Mouse (Mus musculus) T-helper 17 cell (primary cell): ENCODE results near the gene Frem1.

ENCODE experiments used
- in situ Hi-C, 2 experiments: fragments of 300-600 bp; cut with MboI, MseI; formaldehyde crosslinking; loops; 1 replicate in 1 of 2; 2 replicates in 1 of 2; pipeline ENCODE4 v1.15.1; 2025; ENCODE audit warnings: high pct_unique_total_duplicates in 2 of 2

The Frem1 gene

GRCm38 (mm10) chr4:83031591-83031990 is 20.5 kb downstream of the Frem1 start:
- in situ Hi-C loops = no loop called here

GRCm38 (mm10) chr4:83030097-83030496 is 22.0 kb downstream of the Frem1 start:
- in situ Hi-C loops = no loop called here

GRCm38 (mm10) chr4:83020759-83021555 is 31.2 kb downstream of the Frem1 start:
- in situ Hi-C loops = no loop called here

- in situ Hi-C loops = no loop called here
Measured at GRCm38 (mm10) chr4:83018111-83019105, 33.7 kb downstream of the Frem1 start.

GRCm38 (mm10) chr4:83014538-83014937 is 37.6 kb downstream of the Frem1 start:
- in situ Hi-C loops = no loop called here

- in situ Hi-C loops = no loop called here
Measured at GRCm38 (mm10) chr4:83004086-83004485, 48.1 kb downstream of the Frem1 start.

- in situ Hi-C loops = no loop called here
Measured at GRCm38 (mm10) chr4:82992042-82992441, 60.1 kb downstream of the Frem1 start.

GRCm38 (mm10) chr4:82990973-82991695 is 61.0 kb downstream of the Frem1 start:
- in situ Hi-C loops = no loop called here

GRCm38 (mm10) chr4:82972381-82972780 is 79.8 kb downstream of the Frem1 start:
- in situ Hi-C loops = no loop called here

GRCm38 (mm10) chr4:82970901-82971648 is 81.1 kb downstream of the Frem1 start:
- in situ Hi-C loops = no loop called here

GRCm38 (mm10) chr4:82961024-82961423 is 91.1 kb downstream of the Frem1 start:
- in situ Hi-C loops = no loop called here

- in situ Hi-C loops = no loop called here
Measured at GRCm38 (mm10) chr4:82957827-82958538, 94.2 kb downstream of the Frem1 start.

- in situ Hi-C loops = no loop called here
Measured at GRCm38 (mm10) chr4:82953992-82954391, 98.1 kb downstream of the Frem1 start.

GRCm38 (mm10) chr4:82949511-82949910 is 102.6 kb downstream of the Frem1 start:
- in situ Hi-C loops = loop anchor here in 1 of 2 experiments (5.0 to 25.0 kb wide), 5 partner anchors 67 to 1762 kb away; no protein-coding TSS in a partner anchor

GRCm38 (mm10) chr4:82946721-82947120 is 105.4 kb downstream of the Frem1 start:
- in situ Hi-C loops = loop anchor here in 1 of 2 experiments (5.0 to 25.0 kb wide), 5 partner anchors 64 to 1759 kb away; no protein-coding TSS in a partner anchor

GRCm38 (mm10) chr4:82946276-82946612 is 105.9 kb downstream of the Frem1 start:
- in situ Hi-C loops = loop anchor here in 1 of 2 experiments (5.0 to 25.0 kb wide), 5 partner anchors 64 to 1759 kb away; no protein-coding TSS in a partner anchor

- in situ Hi-C loops = loop anchor here in 1 of 2 experiments (5.0 to 25.0 kb wide), 5 partner anchors 63 to 1758 kb away; no protein-coding TSS in a partner anchor
Measured at GRCm38 (mm10) chr4:82945572-82946275, 106.4 kb downstream of the Frem1 start.

GRCm38 (mm10) chr4:82940680-82941079 is 111.5 kb downstream of the Frem1 start:
- in situ Hi-C loops = loop anchor here in 1 of 2 experiments (10.0 to 25.0 kb wide), 4 partner anchors 966 to 1753 kb away; no protein-coding TSS in a partner anchor

GRCm38 (mm10) chr4:82940248-82940647 is 111.9 kb downstream of the Frem1 start:
- in situ Hi-C loops = loop anchor here in 1 of 2 experiments (10.0 to 25.0 kb wide), 4 partner anchors 965 to 1753 kb away; no protein-coding TSS in a partner anchor
